Mouse (Mus musculus) forelimb bud, embryonic 11.5 days (tissue): ENCODE data around the gene Ppp1r16b.

Source experiments
- DNase-seq: peaks from one replicate; pipeline ENCODE4 v3.0.0-alpha.2; 2012; ENCODE audit warnings: low read depth, low spot score

The Ppp1r16b gene

DNA sequence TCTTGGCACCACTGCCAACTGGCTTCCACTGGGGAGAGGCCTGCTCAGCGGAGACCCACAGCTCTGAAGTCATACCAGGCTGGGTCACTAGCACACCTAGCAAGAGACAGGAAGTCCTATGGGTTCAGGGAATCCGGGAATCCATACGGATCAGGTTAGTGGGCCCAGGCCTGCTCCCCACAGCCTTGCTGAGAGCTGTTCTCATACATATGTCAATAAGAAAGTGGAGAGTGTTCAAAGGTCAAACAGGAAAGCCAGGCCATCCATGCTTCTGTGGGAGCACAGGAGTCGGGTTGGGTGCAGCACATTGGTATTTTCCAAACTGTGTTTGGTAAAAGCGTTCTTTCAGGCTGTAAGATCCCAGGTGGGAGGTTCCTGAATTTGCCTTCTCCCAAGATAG lies 97.1 kb downstream of the Ppp1r16b start:
- DNase-seq: no peak

DNA sequence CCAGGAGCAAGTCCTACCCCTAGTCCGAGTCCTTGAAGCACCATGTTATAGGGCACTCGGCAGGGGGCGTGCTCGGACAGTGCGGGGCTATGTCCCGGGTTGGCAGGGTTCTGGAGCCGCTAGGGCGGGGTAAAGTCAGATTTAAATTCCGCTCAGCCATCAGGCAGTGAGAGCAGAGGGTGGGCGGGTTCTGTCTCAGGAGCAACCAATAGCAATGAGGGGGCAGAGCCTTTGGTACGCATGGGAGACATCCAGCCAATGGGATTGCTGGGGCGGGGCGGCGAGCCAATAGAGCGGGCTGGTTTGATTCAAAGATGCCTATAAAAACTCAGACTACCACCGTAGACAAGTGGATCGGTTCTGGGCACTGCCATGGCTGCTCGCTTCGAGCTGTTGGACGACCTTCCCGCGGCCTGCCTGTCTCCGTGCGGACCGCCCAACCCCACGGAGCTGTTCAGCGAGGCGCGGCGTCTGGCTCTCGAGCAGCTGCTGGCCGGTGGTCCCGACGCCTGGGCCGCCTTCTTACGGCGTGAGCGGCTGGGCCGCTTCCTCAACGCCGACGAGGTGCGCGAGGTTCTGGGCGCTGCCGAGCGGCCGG lies 102.6 kb downstream of the Ppp1r16b start, which contains the start of gene Fam83d:
TSS of gene Fam83d (plus strand) at position 352 of the 598 bp plus-strand sequence.
- DNase-seq: peak; percentile 97

DNA sequence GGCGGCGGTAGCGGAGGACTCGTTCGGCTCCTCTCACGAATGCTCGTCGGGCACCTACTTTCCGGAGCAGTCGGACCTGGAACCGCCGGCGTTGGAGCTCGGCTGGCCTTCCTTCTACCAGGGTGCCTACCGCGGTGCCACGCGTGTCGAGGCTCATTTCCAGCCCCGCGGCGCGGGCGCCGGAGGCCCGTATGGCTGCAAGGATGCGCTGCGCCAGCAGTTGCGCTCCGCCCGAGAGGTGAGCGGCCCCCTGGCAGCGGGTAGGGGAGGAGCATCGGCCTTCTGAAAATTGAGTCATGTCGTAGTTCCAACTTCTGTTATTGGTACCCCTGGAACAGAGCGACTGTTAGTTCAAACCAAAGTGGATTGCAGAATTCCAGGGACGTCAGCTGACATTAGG lies 103.2 kb downstream of the Ppp1r16b start:
- peak; percentile 40 for DNase-seq

DNA sequence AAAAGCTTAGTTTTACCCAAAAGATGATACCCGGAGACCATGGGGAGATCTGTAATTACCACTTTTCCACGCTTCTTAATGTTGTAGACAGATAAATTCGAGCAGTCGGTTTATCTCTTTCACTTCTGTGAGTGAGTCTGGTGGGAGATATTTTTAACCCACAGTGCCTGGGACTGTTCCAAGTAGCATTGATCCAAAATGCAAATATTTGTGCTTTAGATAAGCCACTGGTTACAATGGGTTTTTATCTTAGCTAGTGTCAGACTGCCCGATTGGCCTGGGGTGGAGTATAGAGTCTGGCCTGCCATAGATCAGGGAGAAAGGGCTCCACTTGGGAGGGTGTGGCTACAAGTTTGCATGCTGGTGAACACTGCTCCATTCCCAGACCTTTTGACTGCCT lies 103.6 kb downstream of the Ppp1r16b start:
- DNase-seq: no peak

DNA sequence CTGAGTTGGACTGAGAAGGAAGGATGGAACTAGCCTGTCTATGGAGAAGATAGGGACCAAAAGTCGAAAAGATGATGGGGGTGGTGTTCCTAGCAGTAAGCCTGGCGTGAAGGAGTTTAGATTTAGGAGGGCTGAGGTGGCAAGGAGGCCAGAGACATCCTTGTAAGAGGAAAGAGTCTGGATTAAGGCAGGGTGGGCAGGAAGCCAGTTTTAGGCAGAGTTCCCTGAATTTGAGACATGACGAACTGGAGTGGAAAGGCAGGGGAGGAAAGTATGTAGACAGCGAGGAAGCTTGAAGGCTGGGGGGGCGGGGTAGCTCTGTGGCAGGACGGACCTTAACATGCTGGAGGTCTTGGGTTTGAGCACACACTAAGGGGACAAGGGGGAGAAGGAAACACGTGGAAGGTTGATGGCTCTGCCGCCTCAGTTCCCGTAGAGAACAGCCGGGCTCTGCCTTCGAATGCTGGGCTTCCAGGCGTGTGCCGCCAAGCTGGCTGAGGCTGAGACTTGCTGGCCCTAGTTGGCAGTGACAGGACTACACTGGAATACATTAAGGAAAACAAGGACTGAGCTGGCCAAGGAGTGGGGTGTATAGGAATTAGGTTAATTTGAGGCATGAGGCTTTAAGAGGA lies 105.0 kb downstream of the Ppp1r16b start:
- DNase-seq: no peak

- no peak for DNase-seq
These were observed 106.0 kb downstream of the Ppp1r16b start for GRCm38 (mm10) chr2:158771066-158771763.

DNA sequence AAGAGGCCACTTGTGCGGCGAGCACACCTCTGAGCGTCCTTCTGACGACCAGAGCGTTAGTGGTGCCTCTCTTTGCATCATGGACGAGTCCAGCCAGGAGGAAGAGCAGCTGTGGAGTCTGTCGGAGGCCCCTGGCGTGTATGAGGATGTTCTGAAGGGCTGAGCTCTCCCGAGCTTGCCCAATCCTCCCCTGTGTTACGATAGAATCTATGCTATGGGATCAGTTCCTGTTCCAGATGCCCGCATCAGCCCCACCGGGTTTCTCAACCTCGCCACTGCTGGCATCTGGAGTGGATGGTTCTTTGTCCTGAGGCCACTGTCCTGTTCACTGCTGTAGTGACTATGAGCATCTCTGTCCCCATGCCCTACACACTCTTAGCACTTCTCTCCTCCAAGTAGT lies 107.6 kb downstream of the Ppp1r16b start:
- DNase-seq: no peak

DNA sequence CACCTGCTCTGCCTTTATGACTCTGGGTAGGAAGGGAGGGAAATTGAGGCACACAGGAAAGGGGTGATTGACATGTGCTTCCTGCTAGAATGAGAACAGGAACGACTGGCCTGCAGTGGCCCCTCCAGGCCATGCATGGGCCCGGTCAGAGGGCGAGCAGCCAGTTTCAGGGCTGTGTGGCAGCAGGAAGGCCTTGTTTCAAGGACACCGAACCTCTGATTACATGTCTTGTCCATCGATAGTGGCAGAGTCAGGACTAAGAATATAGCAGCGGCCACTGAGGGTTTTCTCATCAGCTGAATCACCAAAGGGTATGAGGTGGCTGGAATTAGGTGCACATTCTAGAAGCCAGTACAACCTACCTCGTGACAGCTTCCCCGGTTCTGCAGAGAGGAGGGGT lies 109.7 kb downstream of the Ppp1r16b start:
- DNase-seq: no peak

- DNase-seq: no peak
These were observed 111.5 kb downstream of the Ppp1r16b start for GRCm38 (mm10) chr2:158776716-158777115.

- DNase-seq: no peak
These were observed 112.3 kb downstream of the Ppp1r16b start for GRCm38 (mm10) chr2:158777490-158777889.

DNA sequence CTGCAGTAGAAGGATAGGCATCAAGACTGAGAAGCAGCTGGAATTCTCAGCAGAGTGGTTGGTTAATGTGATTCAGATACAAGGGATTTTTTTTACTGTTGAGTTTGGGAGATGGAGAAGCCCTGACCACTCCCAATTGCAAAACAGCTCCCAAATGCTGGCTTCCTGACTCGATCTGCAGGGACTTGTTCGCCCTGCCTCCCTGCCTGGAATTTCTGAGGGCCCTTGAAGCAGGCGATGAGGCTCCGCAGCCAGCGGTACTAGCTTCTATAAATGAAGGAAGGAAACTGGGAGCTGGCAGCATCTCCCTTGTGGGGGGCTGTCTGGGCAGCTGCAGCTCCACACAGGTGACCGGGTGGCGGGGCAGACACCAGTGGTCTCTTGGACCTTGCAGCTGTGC lies 113.2 kb downstream of the Ppp1r16b start:
- no peak for DNase-seq

GRCm38 (mm10) chr2:158781126-158781525 lies 115.9 kb downstream of the Ppp1r16b start:
- no peak for DNase-seq

DNA sequence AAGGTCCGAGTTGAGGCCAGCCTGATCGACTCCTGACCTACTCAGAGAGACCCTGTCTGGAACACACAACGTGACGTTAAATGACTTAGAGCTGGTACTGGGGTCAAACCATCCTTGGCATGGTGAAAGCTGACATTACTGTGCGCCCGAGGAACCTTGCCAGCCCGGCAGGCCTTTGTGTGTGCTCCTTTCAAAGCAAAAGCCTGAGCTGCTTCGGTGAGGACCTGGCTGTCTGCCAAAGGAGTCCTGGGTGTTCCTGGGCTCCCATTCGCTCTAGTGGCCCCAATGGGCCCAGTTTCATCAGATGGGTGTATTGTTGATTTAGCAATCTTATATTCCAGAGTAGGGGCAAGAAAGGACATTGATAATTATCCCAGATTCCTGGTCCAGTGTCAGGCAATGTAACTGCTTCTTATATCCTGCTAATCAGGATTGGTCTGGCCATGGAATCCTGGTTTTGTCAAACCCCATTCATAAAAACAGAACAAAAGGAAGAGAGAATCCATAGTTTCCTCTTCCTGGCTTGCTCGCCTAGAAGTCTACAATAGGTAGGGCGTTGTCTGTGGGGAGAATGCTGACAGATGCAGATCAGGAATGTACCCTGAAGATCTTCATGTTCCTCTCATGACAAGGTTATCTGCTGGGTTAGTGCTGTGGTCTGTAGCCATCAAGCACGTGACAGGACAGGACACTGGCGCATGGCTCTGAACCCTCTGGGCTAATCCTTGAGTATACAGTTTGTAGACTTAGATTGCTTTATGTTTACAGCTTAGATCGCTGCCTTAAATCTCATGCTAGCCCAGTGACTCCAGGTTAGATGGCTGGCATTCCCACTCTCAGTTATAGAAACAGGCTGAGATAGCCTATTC lies 122.0 kb downstream of the Ppp1r16b start:
- DNase-seq: no peak

DNA sequence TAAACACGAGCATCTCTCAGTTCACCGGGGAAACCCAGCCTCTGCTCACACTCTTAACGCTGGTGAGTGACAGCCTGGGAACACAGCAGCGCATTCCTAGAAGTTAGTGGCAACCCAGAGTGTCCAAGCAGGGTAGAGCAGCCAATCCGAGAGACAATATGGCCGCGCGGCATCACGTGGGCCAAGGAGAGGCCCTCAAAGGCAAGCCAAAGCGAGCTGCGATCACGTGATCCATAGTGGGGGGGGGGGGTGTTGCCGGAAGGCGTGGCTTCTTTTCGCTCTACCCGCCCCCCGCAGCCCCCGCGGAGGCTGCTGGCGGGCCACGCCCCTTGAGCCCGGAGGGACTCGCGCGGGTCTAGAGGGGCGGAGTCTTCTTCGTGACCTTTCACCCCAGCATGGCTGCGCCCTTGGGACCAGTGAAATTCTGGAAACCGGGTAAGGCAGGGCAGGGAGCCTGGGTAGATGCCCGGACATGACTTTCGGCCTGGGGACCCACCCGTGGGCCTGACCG lies 129.4 kb downstream of the Ppp1r16b start, which contains the start of gene Dhx35:
TSS of gene Dhx35 (plus strand) at position 314 of the 511 bp plus-strand sequence.
- peak; percentile 96 for DNase-seq

DNA sequence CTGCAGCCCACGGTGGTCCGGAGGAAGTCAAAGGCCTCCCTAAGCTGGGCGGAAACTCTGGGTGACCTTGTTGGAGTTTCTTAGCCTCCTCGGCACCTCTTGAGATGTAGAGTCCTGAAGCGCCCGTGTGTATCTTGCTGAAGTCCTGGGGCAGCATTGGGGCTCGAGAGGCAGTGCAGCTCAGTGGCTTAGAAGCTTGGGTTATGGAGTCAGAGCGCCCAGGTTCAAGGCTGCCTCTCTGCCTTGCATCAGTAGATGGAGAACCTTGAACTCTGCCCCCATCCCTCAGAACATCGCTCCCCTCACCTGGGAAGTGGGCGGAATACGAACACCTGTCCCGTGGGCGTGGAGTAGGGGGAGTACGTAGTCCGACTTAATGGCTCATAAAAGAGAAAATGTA lies 129.8 kb downstream of the Ppp1r16b start:
- DNase-seq: no peak

DNA sequence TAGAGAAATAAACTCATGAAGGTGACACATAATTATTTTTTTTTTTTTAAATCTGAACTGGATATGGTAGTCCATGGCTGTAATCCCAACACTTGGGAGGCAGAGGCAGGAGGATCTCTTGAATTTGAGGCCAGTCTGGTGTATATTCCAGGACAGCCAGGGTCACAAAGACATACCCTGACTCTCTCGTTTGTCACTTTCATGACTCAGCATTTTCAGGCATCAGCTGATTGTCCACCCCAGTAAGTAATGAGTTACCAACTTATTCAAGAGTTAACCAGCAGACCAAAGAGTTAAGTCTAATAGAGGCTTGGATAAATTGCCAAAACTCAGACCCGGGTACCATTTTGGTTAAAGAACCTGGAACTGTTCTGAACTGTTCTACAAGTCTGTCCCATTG lies 130.7 kb downstream of the Ppp1r16b start:
- DNase-seq: no peak

DNA sequence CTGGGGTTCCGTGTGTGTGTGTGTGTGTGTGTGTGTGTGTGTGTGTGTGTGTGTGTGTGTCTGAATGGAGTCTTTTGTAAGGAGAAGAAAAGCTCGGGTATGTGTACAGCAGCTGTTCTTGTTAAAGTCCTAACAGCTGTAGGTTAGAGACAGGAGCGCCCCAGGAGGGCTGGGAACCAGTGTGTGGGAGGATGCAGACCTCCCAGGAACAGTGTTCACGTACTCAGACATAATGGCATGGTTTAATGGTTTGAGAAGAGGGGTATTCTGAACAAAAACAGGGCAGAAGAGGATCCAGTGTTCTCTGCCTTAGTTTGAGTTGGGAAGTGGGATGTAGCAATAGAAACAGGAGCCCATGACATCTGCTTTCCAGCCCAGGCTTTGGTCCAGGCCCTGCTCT lies 134.1 kb downstream of the Ppp1r16b start:
- DNase-seq: no peak

DNA sequence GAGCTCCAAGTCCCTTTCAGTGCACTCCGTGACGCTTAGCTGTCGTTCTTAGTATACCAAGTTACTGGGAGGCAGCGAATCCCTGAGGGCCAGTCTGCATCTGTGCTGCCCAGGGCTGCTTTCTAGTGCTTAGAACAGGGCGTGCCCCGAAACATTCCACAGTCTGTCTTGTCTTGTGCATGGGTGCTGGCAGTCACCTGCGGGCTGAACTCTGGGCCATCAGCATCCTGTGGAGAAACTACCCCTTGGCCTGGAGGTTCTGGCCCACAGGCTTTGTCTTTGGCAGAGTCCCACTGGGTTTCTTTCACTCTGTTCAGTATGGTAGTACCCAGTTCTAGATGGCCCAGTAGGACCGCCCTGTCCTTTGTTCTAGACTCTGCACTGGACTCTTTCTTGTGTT lies 135.6 kb downstream of the Ppp1r16b start:
- no peak for DNase-seq

DNA sequence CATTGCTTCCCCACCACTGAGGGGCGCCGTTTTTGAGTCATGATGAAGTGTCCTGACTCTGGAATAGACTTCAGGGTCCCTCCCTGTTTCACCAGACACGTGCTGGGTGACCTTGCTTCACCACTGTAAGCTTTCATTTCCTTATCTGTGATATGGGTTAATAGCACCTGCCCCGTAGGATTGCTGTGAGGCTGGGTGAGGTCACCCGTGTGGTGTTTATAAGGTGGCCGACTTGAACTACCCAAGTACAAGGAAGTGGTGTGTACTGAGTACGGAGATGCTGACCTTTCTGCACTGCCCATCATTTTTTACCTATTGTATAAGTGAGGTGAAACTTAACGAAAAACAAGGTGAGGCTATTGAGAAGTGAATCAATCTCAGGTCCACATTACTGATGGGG lies 138.4 kb downstream of the Ppp1r16b start:
- DNase-seq: no peak

GRCm38 (mm10) chr2:158815686-158816085 lies 150.5 kb downstream of the Ppp1r16b start:
- no peak for DNase-seq
